In the genomic region with DNA sequence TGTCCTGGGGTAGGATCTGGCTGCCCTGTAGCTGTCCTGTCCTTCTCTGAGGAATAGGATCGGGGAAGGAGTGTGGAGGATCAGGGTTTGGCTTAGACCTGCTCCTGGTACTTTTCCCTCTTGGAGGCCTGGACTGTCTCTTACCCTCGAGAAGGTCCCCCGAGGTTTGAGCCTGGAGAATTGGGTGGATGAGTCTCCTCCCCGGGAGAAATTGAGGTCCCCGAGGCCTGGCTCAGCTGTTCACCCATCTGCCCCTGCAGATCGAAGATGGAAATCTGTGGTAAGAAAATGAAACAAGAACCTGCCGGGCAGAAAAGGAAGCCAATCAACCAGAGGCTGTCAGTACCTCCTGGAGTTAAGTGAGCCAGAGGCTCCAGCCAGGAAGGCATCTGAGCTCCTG, we compare ENCODE assay signal across 11 mouse cellular contexts. TPM values are rescaled to one million over a fixed set of nuclear protein-coding genes. Genes with fewer than 3 reads are reported as not detected.
A peak's percentile ranks its signal among the peaks of the same experiment; 100 is the strongest.
DNase-seq lines count a peak whose midpoint lies in the region; ATAC-seq and TF ChIP-seq lines count a peak whose summit lies in the region.
"Had no signal": no experiment of that assay in that cellular context is flagged by ENCODE, and none has a peak within 500 bp of the region (broad histone marks: within the 10 kb centered on the region; RNA-seq: fewer than 3 reads in every experiment).

No protein-coding gene starts in this region.

- no peak overlapping the region for H3K4me2 ChIP-seq in embryonic facial prominence, embryonic 11.5 days (ENCODE audit: low read depth, low read length)
- peak overlapping the region; percentile 0; the same call in 1 of the 2 replicates for H3K4me2 ChIP-seq in hindbrain, postnatal 0 days (ENCODE audit: low read depth, low read length)
- H3K4me2 ChIP-seq in neural tube, embryonic 12.5 days (replicated peaks), result peak overlapping the region; percentile 39

- no peaks in the 10 kb centered on the region for H3K36me3 ChIP-seq in embryonic facial prominence, embryonic 11.5 days (replicated peaks; ENCODE audit: control insufficient read depth, insufficient read depth, low read depth, low read length)
- H3K36me3 ChIP-seq in hindbrain, postnatal 0 days (ENCODE audit: insufficient read depth, low read length), result no peaks in the 10 kb centered on the region
- H3K36me3 ChIP-seq in neural tube, embryonic 12.5 days, result no peaks in the 10 kb centered on the region
- H3K36me3 ChIP-seq in kidney, adult 2 months (ENCODE audit: control insufficient read depth, insufficient read depth, low read length), result no peaks in the 10 kb centered on the region

- H3K4me1 ChIP-seq in embryonic facial prominence, embryonic 11.5 days (ENCODE audit: control insufficient read depth, insufficient read depth, low read length), result no peaks in the 10 kb centered on the region; the same call in 1 of the 2 replicates
- peaks cover 21% of the 10 kb centered on the region; the same call in 1 of the 2 replicates for H3K4me1 ChIP-seq in hindbrain, postnatal 0 days (ENCODE audit: insufficient read depth, low read length)
- H3K4me1 ChIP-seq in neural tube, embryonic 12.5 days, result peaks cover 43% of the 10 kb centered on the region
- H3K4me1 ChIP-seq in kidney, adult 2 months (ENCODE audit: control insufficient read depth, insufficient read depth, low read length), result peaks cover 33% of the 10 kb centered on the region

- no peaks in the 10 kb centered on the region for H3K9me3 ChIP-seq in embryonic facial prominence, embryonic 11.5 days (replicated peaks; ENCODE audit: control insufficient read depth, low read length)
- no peaks in the 10 kb centered on the region for H3K9me3 ChIP-seq in hindbrain, postnatal 0 days (ENCODE audit: low read length)
- no peaks in the 10 kb centered on the region for H3K9me3 ChIP-seq in neural tube, embryonic 12.5 days

- peak overlapping the region; percentile 19; the same call in 1 of the 2 replicates for H3K9ac ChIP-seq in embryonic facial prominence, embryonic 11.5 days (replicated peaks; ENCODE audit: low read length)
- H3K9ac ChIP-seq in hindbrain, postnatal 0 days (replicated peaks; ENCODE audit: low read length), result 0 out of 2 replicates have a peak overlapping the region, but pooled peaks have one; percentile 9
- no peak overlapping the region for H3K9ac ChIP-seq in neural tube, embryonic 12.5 days
- H3K9ac ChIP-seq: liver, embryonic 14.5 days had no signal

- WGBS in embryonic facial prominence, embryonic 11.5 days, result 54% methylated on average over 7 of the region's 7 CpGs
- 26% methylated on average over 7 of the region's 7 CpGs for WGBS in hindbrain, postnatal 0 days
- WGBS in neural tube, embryonic 12.5 days, result 45% methylated on average over 7 of the region's 7 CpGs
- whole genome bisulfite sequencing in kidney, adult 2 months, result 60% methylated on average over 7 of the region's 7 CpGs

- ATAC-seq in frontal cortex, adult (ENCODE audit: low TSS enrichment), result 0 out of 2 replicates have a peak, but pooled peaks have one; percentile 1
- no peak for ATAC-seq in embryonic facial prominence, embryonic 11.5 days (replicated peaks; ENCODE audit: insufficient number of reproducible peaks, low FRiP score, low TSS enrichment, low read depth)
- ATAC-seq in hindbrain, postnatal 0 days, result no peak
- ATAC-seq in neural tube, embryonic 12.5 days (ENCODE audit: low FRiP score, low read depth), result peak; percentile 42; the same call in 1 of the 2 replicates

- no peaks in the 10 kb centered on the region for H3K27me3 ChIP-seq in embryonic facial prominence, embryonic 11.5 days (ENCODE audit: control insufficient read depth, insufficient read depth, low read length)
- no peaks in the 10 kb centered on the region for H3K27me3 ChIP-seq in hindbrain, postnatal 0 days (ENCODE audit: insufficient read depth, low read length)
- H3K27me3 ChIP-seq in neural tube, embryonic 12.5 days (replicated peaks), result no peaks in the 10 kb centered on the region
- no peaks in the 10 kb centered on the region for H3K27me3 ChIP-seq in kidney, adult 2 months (replicated peaks; ENCODE audit: control insufficient read depth, insufficient read depth, low read length)

- H3K4me3 ChIP-seq in embryonic facial prominence, embryonic 11.5 days (ENCODE audit: low read depth, low read length), result no peak overlapping the region
- H3K4me3 ChIP-seq in hindbrain, postnatal 0 days (ENCODE audit: low read length), result no peak overlapping the region
- no peak overlapping the region for H3K4me3 ChIP-seq in neural tube, embryonic 12.5 days
- no peak overlapping the region for H3K4me3 ChIP-seq in kidney, adult 2 months (ENCODE audit: insufficient read depth, low read depth, low read length)

- H3K27ac ChIP-seq in embryonic facial prominence, embryonic 11.5 days (replicated peaks; ENCODE audit: low read depth, low read length), result no peak overlapping the region
- peak overlapping the region; percentile 33 for H3K27ac ChIP-seq in hindbrain, postnatal 0 days
- 0 out of 2 replicates have a peak overlapping the region, but pooled peaks have one; percentile 1 for H3K27ac ChIP-seq in neural tube, embryonic 12.5 days
- no peak overlapping the region for H3K27ac ChIP-seq in kidney, adult 2 months (ENCODE audit: insufficient read depth, low read depth, low read length)
- H3K27ac ChIP-seq: liver, embryonic 14.5 days had no signal

- no peak for DNase-seq in frontal cortex, adult 2 months (ENCODE audit: extremely low spot score in 1 of 2, low spot score in 1 of 2)
- DNase-seq in embryonic facial prominence, embryonic 11.5 days (ENCODE audit: low spot score), result no peak
- DNase-seq in hindbrain, postnatal 0 days (ENCODE audit: low spot score), result no peak
- no peak for DNase-seq in thymus, adult 18-20 months
- no peak for DNase-seq in kidney, adult 2 months
- no peak for DNase-seq in urinary bladder, postnatal 4 days (ENCODE audit: low spot score in 2 of 2)
- DNase-seq: gastrocnemius, postnatal 25 days; right cerebral cortex, postnatal 4 days had no signal

- no peak for TF ChIP-seq CTCF in hindbrain, postnatal 0 days (IDR thresholded peaks at IDR 0.05; ENCODE audit: low read depth)
- no peak for TF ChIP-seq CTCF in kidney, adult 2 months (conservative IDR thresholded peaks at IDR 0.05; ENCODE audit: insufficient read depth, insufficient read length, low read depth, low read length)

- TF ChIP-seq POLR2A in kidney, adult 2 months (IDR thresholded peaks at IDR 0.05; ENCODE audit: low read depth, low read length), result no peak

RNA-seq across cellular contexts. Expression of a gene that starts 45.5 kb away (rescaled TPM):
- polyA plus RNA-seq in frontal cortex, adult 2 months (2012; rRNA removed), result 51.7 and 53.6 TPM in 2 replicates
- 2.0 and 2.8 TPM in 2 replicates for polyA plus RNA-seq in embryonic facial prominence, embryonic 11.5 days (2014; fragmentation: Nextera tagmentation; extraction: Ambion mirVana)
- 41.0 and 44.1 TPM in 2 replicates for total RNA-seq in hindbrain, postnatal 0 days (2014; rRNA removed)
- polyA plus RNA-seq in hindbrain, postnatal 0 days (2015; fragmentation: Nextera tagmentation; extraction: Ambion mirVana), result 9.7 TPM in 2 replicates
- polyA plus RNA-seq in neural tube, embryonic 12.5 days (2016; fragmentation: Nextera tagmentation; extraction: Ambion mirVana), result 28.4 and 29.4 TPM in 2 replicates
- 91.4 and 98.1 TPM in 2 replicates for polyA plus RNA-seq in kidney, adult 2 months (2012; rRNA removed)

Comparison
In these comparisons a context has a peak if more than half of its experiments do, and no peak if none do; other contexts are left out.
1. ATAC-seq: peak in frontal cortex, adult (single experiment) and neural tube, embryonic 12.5 days (single experiment); none in embryonic facial prominence, embryonic 11.5 days (single experiment) and hindbrain, postnatal 0 days (single experiment).
2. H3K27ac ChIP-seq: peak in hindbrain, postnatal 0 days (single experiment) and neural tube, embryonic 12.5 days (single experiment); none in embryonic facial prominence, embryonic 11.5 days (single experiment) and kidney, adult 2 months (single experiment).